ENCODE assay signal across 15 mouse cellular contexts in the genomic region with DNA sequence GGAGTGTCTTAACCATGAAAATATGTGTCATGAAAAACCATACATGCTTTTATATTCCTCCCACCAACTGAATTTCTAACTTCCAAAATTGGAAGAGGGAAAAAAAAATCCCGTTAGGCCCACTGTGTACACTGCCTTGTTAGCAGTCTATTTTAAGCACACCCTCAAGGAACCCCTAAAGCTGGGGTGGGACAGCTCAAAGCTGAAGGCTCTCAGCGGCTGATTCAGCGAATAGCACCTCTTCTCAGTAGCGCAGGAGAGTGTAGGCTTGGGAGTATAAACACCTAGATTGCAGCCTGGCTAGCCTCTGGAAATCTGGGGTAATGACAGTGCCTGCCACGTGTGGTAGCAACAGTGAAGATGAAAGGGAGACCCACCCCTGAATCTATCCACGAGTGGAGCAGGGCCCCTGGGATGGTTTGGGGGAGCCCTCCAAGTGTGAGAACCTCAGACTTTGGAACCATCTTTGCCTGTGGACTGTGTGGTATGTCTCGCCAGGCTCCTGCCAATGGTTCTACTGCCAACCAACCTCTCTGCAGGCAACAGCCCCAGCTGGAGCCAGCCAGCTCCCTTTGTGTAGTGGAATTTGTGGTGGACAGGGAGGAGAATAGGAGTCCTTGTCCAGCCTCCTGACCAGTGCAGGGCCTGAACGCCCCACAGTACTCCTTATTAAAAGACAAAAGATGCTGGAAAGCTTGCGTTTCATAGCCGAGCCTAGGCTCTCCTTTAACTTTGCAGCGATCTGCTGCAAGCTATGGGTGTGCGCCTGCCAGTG. TPM values are rescaled to one million over a fixed set of nuclear protein-coding genes. Genes with fewer than 3 reads are reported as not detected.
A peak's percentile ranks its signal among the peaks of the same experiment; 100 is the strongest.
DNase-seq lines count a peak whose midpoint lies in the region; ATAC-seq and TF ChIP-seq lines count a peak whose summit lies in the region.
"Had no signal": no experiment of that assay in that cellular context is flagged by ENCODE, and none has a peak within 500 bp of the region (broad histone marks: within the 10 kb centered on the region; RNA-seq: fewer than 3 reads in every experiment).

No protein-coding gene starts in this region.

- TF ChIP-seq POLR2A in thymus, adult 2 months (IDR thresholded peaks at IDR 0.05; ENCODE audit: control insufficient read depth, extremely low read depth, insufficient read depth, low read length, poor library complexity), result no peak

- DNase-seq in left cerebral cortex, postnatal 36 days (ENCODE audit: low spot score in 2 of 2), result peak; percentile 25 to 35
- no peak for DNase-seq in left cerebral cortex, adult 9 months (ENCODE audit: low spot score in 2 of 2)
- peak; percentile 56 for DNase-seq in fibroblast of lung, adult 2 months (ENCODE audit: low read depth)
- peak; percentile 38 for DNase-seq in forebrain, embryonic 14.5 days (ENCODE audit: low spot score)
- DNase-seq in midbrain, embryonic 14.5 days, result no peak
- no peak for DNase-seq in adrenal gland, adult (ENCODE audit: inconsistent age in 2 of 2, low spot score in 1 of 2)
- no peak for DNase-seq in thymus, adult 2 months
- DNase-seq in urinary bladder, postnatal 10 days (ENCODE audit: low spot score), result no peak
- DNase-seq: adrenal gland, adult 8-10 months; cerebellum, postnatal 14 days; kidney, postnatal 14 days; liver, embryonic 13.5 days; thymus, adult 18-20 months had no signal

- no peak overlapping the region for H3K4me2 ChIP-seq in forebrain, embryonic 14.5 days (ENCODE audit: low read length)
- H3K4me2 ChIP-seq in midbrain, embryonic 14.5 days (ENCODE audit: low read length), result no peak overlapping the region
- H3K4me2 ChIP-seq: embryonic facial prominence, embryonic 13.5 days; intestine, embryonic 15.5 days; liver, embryonic 13.5 days had no signal

- H3K4me3 ChIP-seq in forebrain, embryonic 14.5 days (ENCODE audit: low read depth, low read length), result no peak overlapping the region
- no peak overlapping the region for H3K4me3 ChIP-seq in midbrain, embryonic 14.5 days (replicated peaks; ENCODE audit: low read depth, low read length)
- H3K4me3 ChIP-seq in thymus, adult 2 months (ENCODE audit: control insufficient read depth, insufficient read depth, low read length), result no peak overlapping the region
- H3K4me3 ChIP-seq: embryonic facial prominence, embryonic 13.5 days; intestine, embryonic 15.5 days; liver, embryonic 13.5 days had no signal

- intact Hi-C loops in left cerebral cortex, postnatal 36 days (cut with DNase I), result no loop called here

- peak overlapping the region; percentile 25; the same call in 1 of the 2 replicates for H3K9ac ChIP-seq in forebrain, embryonic 14.5 days (ENCODE audit: low read length)
- no peak overlapping the region for H3K9ac ChIP-seq in midbrain, embryonic 14.5 days (replicated peaks; ENCODE audit: low read length)
- H3K9ac ChIP-seq: embryonic facial prominence, embryonic 13.5 days; intestine, embryonic 15.5 days; liver, embryonic 13.5 days had no signal

- 61% methylated on average over 12 of the region's 12 CpGs for WGBS in forebrain, embryonic 14.5 days
- WGBS in midbrain, embryonic 14.5 days, result 71% methylated on average over 12 of the region's 12 CpGs
- 91% methylated on average over 12 of the region's 12 CpGs for WGBS in thymus, adult 2 months

- H3K27ac ChIP-seq in forebrain, embryonic 14.5 days (ENCODE audit: low read depth, low read length), result peak overlapping the region; percentile 36; the same call in 1 of the 2 replicates
- H3K27ac ChIP-seq in midbrain, embryonic 14.5 days (replicated peaks; ENCODE audit: low read depth, low read length), result 0 out of 2 replicates have a peak overlapping the region, but pooled peaks have one; percentile 52
- H3K27ac ChIP-seq in thymus, adult 2 months (ENCODE audit: control insufficient read depth, insufficient read depth, low read length), result no peak overlapping the region
- H3K27ac ChIP-seq: embryonic facial prominence, embryonic 13.5 days; intestine, embryonic 15.5 days; liver, embryonic 13.5 days had no signal

- peaks cover 17% of the 10 kb centered on the region for H3K36me3 ChIP-seq in forebrain, embryonic 14.5 days (ENCODE audit: control insufficient read depth, insufficient read depth, low read length)
- peaks cover 20% of the 10 kb centered on the region for H3K36me3 ChIP-seq in midbrain, embryonic 14.5 days (ENCODE audit: control insufficient read depth, insufficient read depth, low read length)
- no peaks in the 10 kb centered on the region for H3K36me3 ChIP-seq in thymus, adult 2 months (ENCODE audit: control insufficient read depth, insufficient read depth, low read length)
- H3K36me3 ChIP-seq: embryonic facial prominence, embryonic 13.5 days; intestine, embryonic 15.5 days; liver, embryonic 13.5 days had no signal

- no peak for ATAC-seq in forebrain, embryonic 14.5 days
- no peak for ATAC-seq in midbrain, embryonic 14.5 days (ENCODE audit: low FRiP score, low TSS enrichment)
- ATAC-seq: intestine, embryonic 15.5 days had no signal

- peaks cover 46% of the 10 kb centered on the region for H3K4me1 ChIP-seq in forebrain, embryonic 14.5 days (ENCODE audit: control insufficient read depth, insufficient read depth, low read length)
- peaks cover 66% of the 10 kb centered on the region for H3K4me1 ChIP-seq in midbrain, embryonic 14.5 days (ENCODE audit: control insufficient read depth, insufficient read depth, low read length)
- no peaks in the 10 kb centered on the region for H3K4me1 ChIP-seq in thymus, adult 2 months (replicated peaks; ENCODE audit: control insufficient read depth, insufficient read depth, low read length)

- no peaks in the 10 kb centered on the region for H3K27me3 ChIP-seq in forebrain, embryonic 14.5 days (replicated peaks; ENCODE audit: control insufficient read depth, insufficient read depth, low read length)
- H3K27me3 ChIP-seq in midbrain, embryonic 14.5 days (ENCODE audit: control insufficient read depth, insufficient read depth, low read length), result no peaks in the 10 kb centered on the region
- no peaks in the 10 kb centered on the region for H3K27me3 ChIP-seq in thymus, adult 2 months (ENCODE audit: control insufficient read depth, insufficient read depth, low read length)
- H3K27me3 ChIP-seq: embryonic facial prominence, embryonic 13.5 days; intestine, embryonic 15.5 days; liver, embryonic 13.5 days had no signal

- no peaks in the 10 kb centered on the region for H3K9me3 ChIP-seq in forebrain, embryonic 14.5 days (replicated peaks; ENCODE audit: control insufficient read depth, low read length)
- H3K9me3 ChIP-seq in midbrain, embryonic 14.5 days (ENCODE audit: control insufficient read depth, low read length), result no peaks in the 10 kb centered on the region
- H3K9me3 ChIP-seq: embryonic facial prominence, embryonic 13.5 days; intestine, embryonic 15.5 days; liver, embryonic 13.5 days had no signal

- no peak for TF ChIP-seq CTCF in thymus, adult 2 months (IDR thresholded peaks at IDR 0.05; ENCODE audit: borderline replicate concordance, control insufficient read depth, extremely low read depth, insufficient read depth, low read length, poor library complexity)

RNA-seq across cellular contexts. Expression of gene Mapre3, which starts 48.7 kb away (rescaled TPM):
- 100 to 1,000 TPM; 223 to 238 TPM for total RNA-seq in left cerebral cortex, postnatal 36 days (2021)
- 66.1 and 93.3 TPM in 2 replicates for polyA plus RNA-seq in forebrain, embryonic 14.5 days (2014; fragmentation: Nextera tagmentation; extraction: Ambion mirVana)
- polyA plus RNA-seq in midbrain, embryonic 14.5 days (2014; fragmentation: Nextera tagmentation; extraction: Ambion mirVana), result 125 and 129 TPM in 2 replicates
- 11.5 and 16.6 TPM in 2 replicates for polyA plus RNA-seq in thymus, adult 2 months (2012; rRNA removed)

RNA-seq across cellular contexts. Expression of gene Dpysl5, which starts 54.4 kb away (rescaled TPM):
- total RNA-seq in left cerebral cortex, postnatal 36 days (2021), result 10 to 100 TPM; 21.6 to 30.1 TPM
- polyA plus RNA-seq in forebrain, embryonic 14.5 days (2014; fragmentation: Nextera tagmentation; extraction: Ambion mirVana), result 152 and 207 TPM in 2 replicates
- 219 and 240 TPM in 2 replicates for polyA plus RNA-seq in midbrain, embryonic 14.5 days (2014; fragmentation: Nextera tagmentation; extraction: Ambion mirVana)
- 0.75 and 0.92 TPM in 2 replicates for polyA plus RNA-seq in thymus, adult 2 months (2012; rRNA removed)

Comparison
In these comparisons a context has a peak if more than half of its experiments do, and no peak if none do; other contexts are left out.
1. DNase-seq: peak in left cerebral cortex, postnatal 36 days (2 of 2), fibroblast of lung, adult 2 months (single experiment) and forebrain, embryonic 14.5 days (single experiment); none in left cerebral cortex, adult 9 months (0 of 2), midbrain, embryonic 14.5 days (single experiment), adrenal gland, adult (0 of 2), thymus, adult 2 months (single experiment) and urinary bladder, postnatal 10 days (single experiment).
2. RNA of gene Dpysl5, which starts 54.4 kb away (polyA plus RNA-seq): 219 to 240 TPM in midbrain, embryonic 14.5 days and 152 to 207 TPM in forebrain, embryonic 14.5 days; 0.75 to 0.92 TPM in thymus, adult 2 months; every median in the first group is over 10 times any median in the second.